ENCODE assay signal across 8 mouse cellular contexts in genomic region chr10:111031511-111032365, GRCm38 (mm10). TPM values are rescaled to one million over a fixed set of nuclear protein-coding genes. Genes with fewer than 3 reads are reported as not detected.
DNase-seq lines count a peak whose midpoint lies in the region; ATAC-seq and TF ChIP-seq lines count a peak whose summit lies in the region.

No protein-coding gene starts in this region.

- H3K79me2 ChIP-seq in liver, adult 2 months (ENCODE audit: control insufficient read depth, insufficient read depth, low read length) = no peaks in the 10 kb centered on the region

- no peaks in the 10 kb centered on the region for H3K9me3 ChIP-seq in limb, embryonic 15.5 days

- H3K4me1 ChIP-seq in liver, adult 2 months (ENCODE audit: control insufficient read depth, insufficient read depth, low read length) = no peaks in the 10 kb centered on the region
- H3K4me1 ChIP-seq in limb, embryonic 15.5 days = 0 out of 2 replicates have a peak, but pooled peaks cover 2% of the 10 kb centered on the region
- H3K4me1 ChIP-seq in olfactory bulb, adult 2 months (ENCODE audit: control insufficient read depth, insufficient read depth, low read length) = peaks cover 3% of the 10 kb centered on the region; the same call in 1 of the 2 replicates

- no peak for DNase-seq in liver, adult 2 months (ENCODE audit: extremely low read depth, low read depth, low spot score)
- DNase-seq in liver = no peak
- peak; percentile 43 to 60 for DNase-seq in heart, adult 18-20 months
- DNase-seq in kidney, adult 18-20 months = peak; percentile 30
- no peak for DNase-seq in embryo, embryonic 11 days

- peak overlapping the region; percentile 28; the same call in 1 of the 2 replicates for H3K4me3 ChIP-seq in liver, adult 2 months (ENCODE audit: insufficient read depth, low read depth, low read length)
- peak overlapping the region; percentile 33 for H3K4me3 ChIP-seq in limb, embryonic 15.5 days
- H3K4me3 ChIP-seq in olfactory bulb, adult 2 months (ENCODE audit: insufficient read depth, low read depth, low read length) = peak overlapping the region; percentile 38

- TF ChIP-seq POLR2A in liver, adult 2 months (IDR thresholded peaks at IDR 0.05; ENCODE audit: extremely low read depth, insufficient read depth, low read length) = no peak
- no peak for TF ChIP-seq POLR2A in olfactory bulb, adult 2 months (IDR thresholded peaks at IDR 0.05; ENCODE audit: insufficient read depth, low read depth, low read length)

- peak overlapping the region; percentile 50 for H3K4me2 ChIP-seq in limb, embryonic 15.5 days

- H3K27ac ChIP-seq in liver, adult 2 months (replicated peaks; ENCODE audit: insufficient read depth, low read depth, low read length) = no peak overlapping the region
- peak overlapping the region; percentile 63 for H3K27ac ChIP-seq in limb, embryonic 15.5 days
- peak overlapping the region; percentile 13; the same call in 1 of the 2 replicates for H3K27ac ChIP-seq in olfactory bulb, adult 2 months (ENCODE audit: insufficient read depth, low read depth, low read length)

- no peaks in the 10 kb centered on the region for H3K36me3 ChIP-seq in liver, adult 2 months (ENCODE audit: control insufficient read depth, insufficient read depth, low read length)
- no peaks in the 10 kb centered on the region for H3K36me3 ChIP-seq in limb, embryonic 15.5 days

- H3K9ac ChIP-seq in liver, adult 2 months (ENCODE audit: low read depth, low read length) = peak overlapping the region; percentile 8; the same call in 1 of the 2 replicates
- 0 out of 2 replicates have a peak overlapping the region, but pooled peaks have one; percentile 14 for H3K9ac ChIP-seq in limb, embryonic 15.5 days

- ATAC-seq in common myeloid progenitor, adult 5-6 weeks (replicated peaks; ENCODE audit: low read depth, poor library complexity, severe bottlenecking) = peak; percentile 82
- 0 out of 2 replicates have a peak, but pooled peaks have one; percentile 63 for ATAC-seq in limb, embryonic 15.5 days (ENCODE audit: insufficient number of reproducible peaks, low FRiP score, low TSS enrichment, low read depth)

- WGBS in liver, adult 2 months = 38% methylated on average over 20 of the region's 20 CpGs
- 21% methylated on average over 20 of the region's 20 CpGs for WGBS in limb, embryonic 15.5 days
- 11% methylated on average over 20 of the region's 20 CpGs for WGBS in olfactory bulb, adult 2 months

- TF ChIP-seq CTCF in liver, adult 2 months (IDR thresholded peaks at IDR 0.05; ENCODE audit: low read depth, low read length) = no peak
- no peak for TF ChIP-seq CTCF in olfactory bulb, adult 2 months (IDR thresholded peaks at IDR 0.05; ENCODE audit: insufficient read depth, low read depth, low read length)

- H3K27me3 ChIP-seq in liver, adult 2 months (ENCODE audit: control insufficient read depth, insufficient read depth, low read length) = no peaks in the 10 kb centered on the region
- no peaks in the 10 kb centered on the region for H3K27me3 ChIP-seq in limb, embryonic 15.5 days

RNA-seq across cellular contexts. Expression of gene Zdhhc17, which starts 21.8 kb away (rescaled TPM):
- 17.7 and 20.0 TPM in 2 replicates for total RNA-seq in liver, adult 2 months (2014; rRNA removed)
- polyA plus RNA-seq in liver, adult 2 months (2012; rRNA removed) = 4.1 and 6.3 TPM in 2 replicates
- 21.5 and 34.1 TPM in 2 replicates for total RNA-seq in common myeloid progenitor, adult 5-6 weeks (2017)
- 10 to 100 TPM; 18.1 to 23.1 TPM for total RNA-seq in heart, adult 18-20 months (2021)
- polyA plus RNA-seq in limb, embryonic 15.5 days (2015; fragmentation: Nextera tagmentation; extraction: Ambion mirVana) = 21.6 and 22.0 TPM in 2 replicates
- 189 TPM in 1 of 2 replicates, not detected in the other for polyA plus RNA-seq in olfactory bulb, adult 2 months (2012; ENCODE audit: insufficient read depth, insufficient read length, low replicate concordance, missing spikeins)

Comparison
In these comparisons a context has a peak if more than half of its experiments do, and no peak if none do; other contexts are left out.
1. DNase-seq: peak in heart, adult 18-20 months (2 of 2) and kidney, adult 18-20 months (single experiment); none in liver, adult 2 months (single experiment), liver (single experiment) and embryo, embryonic 11 days (single experiment).
2. Peak in every context shown above with its lines, with median percentiles within 50 percentile points of each other: H3K4me3 ChIP-seq.